ENCODE assay signal across 8 mouse cellular contexts in the genomic region with DNA sequence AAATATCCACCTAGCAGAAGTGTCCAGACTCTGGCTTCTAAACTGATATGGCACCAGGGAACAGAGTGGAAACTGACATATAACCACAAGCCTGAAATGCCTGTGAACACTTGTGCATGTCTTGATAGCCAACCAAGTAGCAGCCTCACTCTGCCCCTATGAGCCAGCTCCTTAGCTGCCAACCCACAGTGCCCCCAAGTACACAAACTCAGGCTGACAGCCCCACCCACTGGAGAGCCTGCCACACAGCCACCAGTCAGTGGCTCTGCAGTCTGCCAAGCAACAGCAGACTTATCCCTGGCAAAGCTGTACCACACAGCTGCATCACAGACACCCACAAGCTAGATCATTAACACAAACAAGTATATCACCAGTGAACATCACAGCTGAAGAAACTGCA. TPM values are rescaled to one million over a fixed set of nuclear protein-coding genes. Genes with fewer than 3 reads are reported as not detected.
DNase-seq lines count a peak whose midpoint lies in the region; ATAC-seq lines count a peak whose summit lies in the region.

No protein-coding gene starts in this region.

- no peaks in the 10 kb centered on the region for H3K4me1 ChIP-seq in forebrain, embryonic 11.5 days (replicated peaks; ENCODE audit: control insufficient read depth, insufficient read depth, low read length)
- H3K4me1 ChIP-seq in forebrain, embryonic 15.5 days, result no peaks in the 10 kb centered on the region

- H3K36me3 ChIP-seq in forebrain, embryonic 11.5 days (ENCODE audit: control insufficient read depth, insufficient read depth, low read length), result no peaks in the 10 kb centered on the region
- H3K36me3 ChIP-seq in forebrain, embryonic 15.5 days, result no peaks in the 10 kb centered on the region

- ATAC-seq in forebrain, embryonic 11.5 days (replicated peaks; ENCODE audit: low FRiP score), result no peak
- no peak for ATAC-seq in forebrain, embryonic 15.5 days (replicated peaks)
- ATAC-seq in cerebellum, adult (ENCODE audit: insufficient number of reproducible peaks, low FRiP score, low TSS enrichment), result no peak

- no peak overlapping the region for H3K4me2 ChIP-seq in forebrain, embryonic 11.5 days (ENCODE audit: low read depth, low read length, severe bottlenecking)
- H3K4me2 ChIP-seq in forebrain, embryonic 15.5 days (replicated peaks), result no peak overlapping the region

- peak; percentile 44 for DNase-seq in forebrain, embryonic 11.5 days (ENCODE audit: low spot score)
- peak; percentile 29 for DNase-seq in 3T3-L1 (ENCODE audit: low read depth, low spot score)
- peak; percentile 16 to 47 for DNase-seq in gastrocnemius, postnatal 4 days (ENCODE audit: low spot score in 2 of 2)
- peak; percentile 42 to 43 for DNase-seq in lung, postnatal 4 days
- no peak for DNase-seq in spleen, adult 18-20 months
- DNase-seq in adrenal gland, postnatal 4 days (ENCODE audit: low spot score in 2 of 2), result no peak

- no peaks in the 10 kb centered on the region; the same call in 1 of the 2 replicates for H3K9me3 ChIP-seq in forebrain, embryonic 11.5 days (ENCODE audit: control insufficient read depth, low read length)
- no peaks in the 10 kb centered on the region for H3K9me3 ChIP-seq in forebrain, embryonic 15.5 days

- no peak overlapping the region for H3K27ac ChIP-seq in forebrain, embryonic 11.5 days (ENCODE audit: low read depth, low read length)
- H3K27ac ChIP-seq in forebrain, embryonic 15.5 days (replicated peaks), result no peak overlapping the region

- no peaks in the 10 kb centered on the region for H3K27me3 ChIP-seq in forebrain, embryonic 11.5 days (ENCODE audit: control insufficient read depth, insufficient read depth, low read length)
- H3K27me3 ChIP-seq in forebrain, embryonic 15.5 days, result no peaks in the 10 kb centered on the region

- no peak overlapping the region for H3K9ac ChIP-seq in forebrain, embryonic 11.5 days (ENCODE audit: low read length)
- no peak overlapping the region for H3K9ac ChIP-seq in forebrain, embryonic 15.5 days (replicated peaks)

- no peak overlapping the region for H3K4me3 ChIP-seq in forebrain, embryonic 11.5 days (ENCODE audit: low read depth, low read length)
- no peak overlapping the region for H3K4me3 ChIP-seq in forebrain, embryonic 15.5 days

RNA-seq across cellular contexts. Expression of gene Rtl10, which starts 19.4 kb away (rescaled TPM):
- polyA plus RNA-seq in forebrain, embryonic 11.5 days (2014; fragmentation: Nextera tagmentation; extraction: Ambion mirVana), result 2.6 and 3.8 TPM in 2 replicates
- 3.4 and 3.5 TPM in 2 replicates for polyA plus RNA-seq in forebrain, embryonic 15.5 days (2015; fragmentation: Nextera tagmentation; extraction: Ambion mirVana)
- total RNA-seq in gastrocnemius, postnatal 4 days (2021), result 1 to 10 TPM; 6.7 to 6.8 TPM
- total RNA-seq in adrenal gland, postnatal 4 days (2021), result 10 to 100 TPM in 1 of 2 experiments, 1 to 10 TPM in 1; 9.5 to 11.0 TPM

RNA-seq across cellular contexts. Expression of gene Gnb1l, which starts 19.6 kb away (rescaled TPM):
- polyA plus RNA-seq in forebrain, embryonic 11.5 days (2014; fragmentation: Nextera tagmentation; extraction: Ambion mirVana), result 14.9 and 17.7 TPM in 2 replicates
- 16.0 and 16.4 TPM in 2 replicates for polyA plus RNA-seq in forebrain, embryonic 15.5 days (2015; fragmentation: Nextera tagmentation; extraction: Ambion mirVana)
- 1 to 10 TPM; 4.5 to 6.0 TPM for total RNA-seq in gastrocnemius, postnatal 4 days (2021)
- 1 to 10 TPM; 5.6 to 9.2 TPM for total RNA-seq in adrenal gland, postnatal 4 days (2021)

Comparison
In these comparisons a context has a peak if more than half of its experiments do, and no peak if none do; other contexts are left out.
1. DNase-seq: peak in forebrain, embryonic 11.5 days (single experiment), 3T3-L1 (single experiment), gastrocnemius, postnatal 4 days (2 of 2) and lung, postnatal 4 days (2 of 2); none in spleen, adult 18-20 months (0 of 2) and adrenal gland, postnatal 4 days (0 of 2).